Mouse (Mus musculus) macrophage (primary cell): ENCODE results near the gene Senp2. TPM values are rescaled to one million over a fixed set of nuclear protein-coding genes. Genes with fewer than 3 reads are reported as not detected.

Source experiments
- H3K27ac ChIP-seq: fragments of 350-480 bp; formaldehyde crosslinking; 2 replicates; pipeline ENCODE4 v1.9.0; 2021
- H3K36me3 ChIP-seq: fragments of 350-480 bp; formaldehyde crosslinking; 2 replicates; pipeline ENCODE4 v1.9.0; 2021; ENCODE audit errors: inconsistent target
- H3K4me3 ChIP-seq: fragments of 350-480 bp; formaldehyde crosslinking; 2 replicates; pipeline ENCODE4 v1.9.0; 2021; ENCODE audit errors: inconsistent target
- H3K79me2 ChIP-seq: fragments of 350-480 bp; formaldehyde crosslinking; 2 replicates; pipeline ENCODE4 v1.9.0; 2021; ENCODE audit errors: inconsistent target
- WGBS: methylation state at CpG from one replicate; pipeline ENCODE4 v1.1.7; 2026; ENCODE audit warnings: inconsistent platforms; ENCODE audit not compliant: missing documents; 5-methylcytosine and 5-hydroxymethylcytosine counted together
- polyA plus RNA-seq: library from polyadenylated mRNA; stranded (reverse); fragments of 250-400 nt; gene quantifications from 3 replicates; pipeline ENCODE4 v1.2.4, GENCODE M21; 2018; ENCODE audit warnings: inconsistent platforms

Senp2 gene
- polyA plus RNA-seq, 1 experiment from 2014 or later: 51.7 TPM

GRCm38 (mm10) chr16:22057498-22057897 lies 48.2 kb downstream of the Senp2 start:
- H3K4me3 ChIP-seq: no peak overlapping the region
- H3K27ac ChIP-seq: no peak overlapping the region
- no peaks in the 10 kb centered on the region for H3K79me2 ChIP-seq
- 91% methylated on average over 6 of the region's 6 CpGs for WGBS
- no peaks in the 10 kb centered on the region for H3K36me3 ChIP-seq

DNA sequence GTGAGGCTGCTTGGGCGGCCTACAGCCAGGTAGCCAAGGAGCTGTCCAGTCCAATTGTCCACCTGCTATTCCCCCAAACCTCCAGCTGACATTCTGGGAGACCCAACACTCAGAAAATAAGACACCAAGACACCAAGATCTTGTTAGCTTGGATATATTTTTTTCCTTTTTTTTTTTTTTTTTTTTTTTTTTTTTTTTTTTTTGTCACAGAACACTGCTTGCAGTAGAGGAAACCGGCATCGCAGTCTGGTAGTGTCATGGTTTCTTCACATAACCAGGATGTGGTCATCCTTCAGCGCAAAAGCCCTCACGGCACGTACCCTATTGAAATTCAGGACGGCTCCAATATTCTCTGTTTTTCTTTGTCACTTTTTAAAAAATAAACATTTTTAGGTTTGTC lies 49.6 kb downstream of the Senp2 start:
- H3K27ac ChIP-seq: no peak overlapping the region
- no peak overlapping the region for H3K4me3 ChIP-seq
- no peaks in the 10 kb centered on the region for H3K79me2 ChIP-seq
- H3K36me3 ChIP-seq: no peaks in the 10 kb centered on the region
- 67% methylated on average over 6 of the region's 7 CpGs for WGBS

DNA sequence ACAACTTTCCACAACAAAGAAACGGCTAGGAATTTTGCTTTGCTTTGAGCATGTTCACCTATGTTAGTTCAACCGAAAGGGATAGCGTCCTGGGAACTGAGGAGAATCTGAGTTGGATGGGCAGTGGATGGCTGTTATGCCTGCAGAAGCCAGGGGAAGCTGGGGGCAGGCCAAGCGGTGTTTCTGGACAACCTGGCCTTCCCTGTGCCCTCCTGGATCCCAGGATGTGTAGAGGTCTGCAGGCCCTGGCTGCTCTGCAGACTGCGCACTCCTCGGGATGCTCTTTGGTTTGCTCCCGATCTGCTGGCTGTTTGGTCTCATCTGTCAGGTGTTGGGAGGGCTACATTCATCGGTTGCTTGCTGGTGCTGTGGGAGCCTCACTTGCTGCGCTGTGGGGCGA lies 51.1 kb downstream of the Senp2 start:
- no peaks in the 10 kb centered on the region for H3K36me3 ChIP-seq
- 89% methylated on average over 10 of the region's 10 CpGs for WGBS
- H3K4me3 ChIP-seq: no peak overlapping the region
- no peak overlapping the region for H3K27ac ChIP-seq
- no peaks in the 10 kb centered on the region for H3K79me2 ChIP-seq

GRCm38 (mm10) chr16:22061555-22062160 lies 52.4 kb downstream of the Senp2 start:
- 15% methylated on average over 9 of the region's 14 CpGs for WGBS
- H3K27ac ChIP-seq: no peak overlapping the region
- no peak overlapping the region for H3K4me3 ChIP-seq

GRCm38 (mm10) chr16:22062284-22062683 lies 53.0 kb downstream of the Senp2 start:
- Histone ChIP-seq H3K27ac (no peak overlapping the region), H3K4me3 (no peak overlapping the region), H3K36me3 (no peaks in the 10 kb centered on the region), H3K79me2 (no peaks in the 10 kb centered on the region)
- WGBS: 50% methylated on average over 4 of the region's 4 CpGs

More at GRCm38 (mm10) chr16:22061555-22062160, 52.4 kb downstream of the Senp2 start:
- H3K36me3 ChIP-seq: no peaks in the 10 kb centered on the region
- H3K79me2 ChIP-seq: no peaks in the 10 kb centered on the region

- no peaks in the 10 kb centered on the region for H3K79me2 ChIP-seq
- H3K4me3 ChIP-seq: no peak overlapping the region
- no peaks in the 10 kb centered on the region for H3K36me3 ChIP-seq
- no peak overlapping the region for H3K27ac ChIP-seq
Measured at GRCm38 (mm10) chr16:22065536-22065935, 56.3 kb downstream of the Senp2 start.

DNA sequence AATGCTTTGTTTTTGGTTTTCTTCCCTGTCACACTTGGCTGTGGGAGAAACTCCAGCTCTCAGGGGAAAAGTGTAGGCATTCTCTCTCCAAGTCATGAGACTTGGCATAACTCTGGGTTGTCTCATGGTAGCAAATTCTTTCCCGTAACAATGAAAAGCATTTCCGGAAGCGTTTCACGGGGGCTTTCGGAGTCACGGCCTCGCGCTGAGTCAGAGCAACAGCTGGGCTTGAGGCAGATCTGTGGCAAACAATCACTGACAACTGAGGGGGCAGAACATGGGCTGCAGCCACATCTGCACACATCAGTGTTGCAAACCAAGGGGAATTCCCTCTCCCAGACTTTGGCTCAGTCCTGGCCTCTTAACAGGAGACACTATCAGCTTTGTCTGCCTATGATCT lies 58.1 kb downstream of the Senp2 start:
- Histone ChIP-seq H3K27ac (no peak overlapping the region), H3K36me3 (no peaks in the 10 kb centered on the region), H3K79me2 (no peaks in the 10 kb centered on the region), H3K4me3 (no peak overlapping the region)
- WGBS: 84% methylated on average over 8 of the region's 8 CpGs

DNA sequence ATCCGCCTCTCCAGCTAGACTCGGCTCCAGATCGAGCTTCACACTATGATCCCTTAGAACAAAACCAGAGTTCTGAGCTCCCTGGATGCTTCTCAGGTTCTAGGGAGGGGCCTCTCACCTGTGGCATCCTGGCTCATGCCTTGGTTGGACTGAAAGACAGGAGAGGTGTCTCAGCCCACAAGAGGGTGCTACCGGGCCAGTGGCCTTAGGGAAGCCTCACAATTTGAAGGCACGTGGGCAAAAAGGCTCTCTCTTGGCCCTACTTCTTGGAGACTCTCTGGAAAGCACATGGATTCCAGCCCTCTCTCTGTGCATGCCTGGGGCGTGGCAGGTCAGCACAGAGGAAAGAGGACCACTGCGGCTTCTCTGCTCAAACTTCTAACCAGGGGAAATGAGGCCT lies 62.1 kb downstream of the Senp2 start:
- no peaks in the 10 kb centered on the region for H3K36me3 ChIP-seq
- no peaks in the 10 kb centered on the region for H3K79me2 ChIP-seq
- H3K4me3 ChIP-seq: no peak overlapping the region
- 77% methylated on average over 7 of the region's 7 CpGs for WGBS
- H3K27ac ChIP-seq: no peak overlapping the region

DNA sequence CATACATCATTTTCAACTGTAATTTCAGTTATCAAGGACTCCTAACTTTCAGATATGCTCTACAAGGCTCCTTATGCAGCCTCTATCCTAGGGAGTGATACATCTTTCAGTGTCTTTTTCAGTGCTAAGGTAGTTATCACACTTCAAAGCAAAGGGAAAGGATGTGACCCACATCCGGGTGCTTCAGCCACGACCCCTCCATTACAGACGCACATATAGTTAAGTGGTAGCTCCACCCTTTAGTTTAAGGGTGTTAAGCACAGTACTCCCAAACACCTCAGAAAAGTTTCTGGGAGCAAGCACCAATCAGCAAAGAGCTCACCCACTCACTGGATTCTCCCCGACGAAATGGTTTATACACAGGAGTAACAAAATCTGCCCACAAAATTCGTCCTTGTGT lies 65.8 kb downstream of the Senp2 start:
- Histone ChIP-seq H3K79me2 (no peaks in the 10 kb centered on the region), H3K27ac (no peak overlapping the region), H3K4me3 (no peak overlapping the region), H3K36me3 (no peaks in the 10 kb centered on the region; the same call in 1 of the 2 replicates)
- 93% methylated on average over 6 of the region's 6 CpGs for WGBS

DNA sequence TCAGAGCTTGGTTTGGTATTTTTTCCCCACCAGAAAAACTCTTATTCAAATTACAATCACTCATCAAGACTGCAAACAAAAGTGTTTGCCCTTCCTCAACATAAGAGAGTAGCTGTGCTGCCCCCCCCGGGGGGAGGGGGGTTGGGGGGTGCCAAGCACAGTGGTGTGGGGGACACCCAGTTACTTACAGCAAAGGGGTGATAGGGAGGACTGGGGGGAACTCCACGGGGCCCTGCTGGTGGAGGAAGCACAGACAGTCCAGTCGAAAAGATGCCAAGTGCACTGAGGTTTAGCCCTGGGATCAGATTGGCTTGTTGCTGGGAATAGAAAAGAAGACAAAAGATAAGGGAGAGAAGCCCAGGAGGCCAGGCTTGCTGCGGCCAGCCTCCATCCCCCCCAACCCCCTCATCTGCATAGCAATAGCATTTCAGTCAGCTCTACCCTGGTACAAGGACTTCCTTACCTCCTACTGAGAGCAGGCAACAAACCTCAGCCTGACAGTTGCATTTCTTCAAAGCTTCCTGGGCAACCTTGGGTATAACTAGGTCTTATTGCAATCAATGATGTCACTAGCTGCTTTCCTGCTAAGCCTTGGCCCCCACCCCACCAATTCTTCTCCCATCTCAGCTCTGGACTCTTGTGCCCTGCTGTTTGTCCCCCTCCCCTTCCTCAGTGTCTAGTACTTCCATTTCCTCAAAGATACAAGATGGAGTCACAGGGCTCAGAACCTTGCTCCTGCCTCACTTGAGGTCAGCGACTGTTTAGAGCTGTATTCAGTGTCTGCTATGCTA lies 66.7 kb downstream of the Senp2 start:
- no peak overlapping the region for H3K4me3 ChIP-seq
- H3K27ac ChIP-seq: no peak overlapping the region
- no peaks in the 10 kb centered on the region for H3K79me2 ChIP-seq
- H3K36me3 ChIP-seq: no peaks in the 10 kb centered on the region; the same call in 1 of the 2 replicates
- 40% methylated on average over 4 of the region's 5 CpGs for WGBS

- Histone ChIP-seq H3K27ac (no peak overlapping the region), H3K4me3 (no peak overlapping the region), H3K79me2 (no peaks in the 10 kb centered on the region), H3K36me3 (no peaks in the 10 kb centered on the region; the same call in 1 of the 2 replicates)
- 44% methylated on average over 4 of the region's 4 CpGs for WGBS
Measured at GRCm38 (mm10) chr16:22076620-22076941, 67.3 kb downstream of the Senp2 start.

- Histone ChIP-seq H3K79me2 (no peaks in the 10 kb centered on the region), H3K4me3 (no peak overlapping the region), H3K36me3 (no peaks in the 10 kb centered on the region; the same call in 1 of the 2 replicates), H3K27ac (no peak overlapping the region)
- WGBS: 93% methylated on average over 12 of the region's 12 CpGs
Measured at GRCm38 (mm10) chr16:22080125-22080710, 70.9 kb downstream of the Senp2 start.

GRCm38 (mm10) chr16:22085411-22085810 lies 76.1 kb downstream of the Senp2 start:
- WGBS: 98% methylated on average over 4 of the region's 4 CpGs
- no peak overlapping the region for H3K4me3 ChIP-seq
- H3K27ac ChIP-seq: no peak overlapping the region
- no peaks in the 10 kb centered on the region for H3K36me3 ChIP-seq
- H3K79me2 ChIP-seq: no peaks in the 10 kb centered on the region

DNA sequence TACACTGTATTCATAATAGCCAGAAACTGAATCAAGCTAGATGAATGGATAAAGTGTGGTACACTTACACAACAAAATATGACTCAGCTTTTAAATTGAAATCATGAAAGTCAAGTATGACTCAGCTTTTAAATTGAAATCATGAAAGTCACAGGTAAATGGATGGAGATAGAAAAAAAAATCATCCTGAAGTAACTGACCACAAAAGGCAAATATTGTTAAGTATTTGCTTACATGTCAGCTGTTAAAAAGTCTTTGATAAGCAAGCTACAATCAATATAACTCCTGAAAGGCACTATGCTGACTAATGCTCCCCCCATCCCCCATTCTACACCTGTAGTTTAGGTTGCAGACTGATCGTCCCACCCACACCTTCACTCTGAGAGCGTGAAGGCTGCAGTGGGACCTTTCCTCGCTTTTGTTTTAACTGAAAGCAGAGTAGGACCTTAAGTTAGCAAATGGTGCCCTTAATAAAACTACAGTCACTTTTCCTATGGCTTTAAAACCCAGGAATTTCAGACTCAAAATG lies 82.0 kb downstream of the Senp2 start:
- no peak overlapping the region for H3K4me3 ChIP-seq
- H3K36me3 ChIP-seq: no peaks in the 10 kb centered on the region
- no peak overlapping the region for H3K27ac ChIP-seq
- 89% methylated on average over 3 of the region's 3 CpGs for WGBS
- peaks cover 1% of the 10 kb centered on the region; the same call in 1 of the 2 replicates for H3K79me2 ChIP-seq

DNA sequence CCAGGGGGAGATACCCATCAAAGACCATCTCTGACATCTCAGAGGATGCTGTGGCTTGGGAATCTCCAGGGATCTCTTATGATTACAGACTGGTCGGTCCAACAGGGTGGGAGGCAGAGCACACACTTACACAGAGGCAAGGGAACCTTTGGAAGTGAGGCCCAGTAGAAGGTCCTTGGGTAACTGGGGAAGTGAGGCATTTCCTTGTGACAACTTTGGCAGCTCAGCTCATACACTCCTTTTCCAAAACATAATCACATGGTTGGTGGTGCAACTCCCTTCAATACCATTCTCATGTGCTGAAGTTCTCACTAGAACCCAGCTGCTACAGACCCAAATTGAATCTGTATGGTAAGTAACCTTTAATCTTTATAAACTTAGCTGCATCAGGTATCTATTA lies 86.5 kb downstream of the Senp2 start:
- whole genome bisulfite sequencing: 78% methylated on average over 1 of the region's 1 CpGs
- peak overlapping the region; percentile 69 for H3K27ac ChIP-seq
- H3K79me2 ChIP-seq: peaks cover 43% of the 10 kb centered on the region; the same call in 1 of the 2 replicates
- peaks cover 3% of the 10 kb centered on the region; the same call in 1 of the 2 replicates for H3K36me3 ChIP-seq
- H3K4me3 ChIP-seq: peak overlapping the region; percentile 4; the same call in 1 of the 2 replicates
